Mouse (Mus musculus): ENCODE results near the gene Apold1.
A peak's percentile ranks its signal among the peaks of the same experiment; 100 is the strongest.

The Apold1 gene

DNA sequence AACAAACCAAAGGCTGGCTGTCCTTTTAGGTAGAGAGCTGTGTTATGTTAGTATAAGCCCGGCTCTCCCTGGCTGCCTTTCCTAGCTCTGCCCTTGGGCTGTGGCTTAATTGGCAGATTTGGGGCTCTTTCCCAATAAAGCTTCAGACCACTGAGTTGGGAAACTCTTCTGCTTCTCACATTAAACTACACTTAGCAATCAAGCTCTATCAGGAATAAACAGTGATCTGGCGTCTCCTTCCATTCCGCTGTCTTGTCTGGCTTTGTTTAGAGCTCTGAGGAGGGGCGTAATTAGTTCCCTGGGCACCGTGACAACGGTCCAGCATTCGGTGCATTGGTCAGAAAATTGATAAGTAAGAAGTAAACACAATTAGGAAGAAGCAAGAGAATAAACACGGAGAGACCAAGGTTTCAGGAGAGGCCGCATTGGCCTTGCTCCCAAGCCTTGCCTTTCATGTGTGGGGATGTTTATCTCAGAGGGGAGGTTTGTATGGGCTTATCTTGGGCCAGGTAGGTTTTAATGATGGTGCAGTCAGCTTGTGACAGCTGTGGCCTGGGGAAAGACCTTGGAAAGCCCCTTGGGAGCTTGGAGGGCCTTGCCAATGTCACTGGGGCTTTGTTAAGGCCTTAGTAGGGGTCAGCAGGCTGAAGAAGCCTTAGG, 19.5 kb upstream of the Apold1 start:
- TF ChIP-seq GATA4 (IDR thresholded peaks at IDR 0.05; ENCODE audit: insufficient replicate concordance, low read length) = peak; percentile 51; the same call in 1 of the 2 replicates

DNA sequence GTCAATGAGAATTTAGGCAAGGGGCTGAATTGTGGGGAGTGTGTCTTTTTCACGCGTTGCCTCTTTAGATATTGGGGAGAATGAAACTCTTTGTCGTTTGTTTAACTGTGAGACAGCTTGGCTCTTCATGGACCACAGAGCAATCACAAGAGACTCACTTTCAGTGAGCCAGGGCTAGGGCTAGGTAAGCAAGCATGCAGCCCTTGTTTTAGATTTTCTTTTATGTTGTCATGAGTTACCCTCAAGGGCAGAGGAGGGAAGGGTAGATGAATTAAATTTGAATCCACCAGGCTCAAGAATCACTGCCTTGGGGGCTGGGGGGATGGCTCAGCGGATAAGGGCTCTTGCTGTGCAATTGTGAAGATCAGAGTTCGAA, 19.0 kb upstream of the Apold1 start:
- no peak for TF ChIP-seq GATA4 (IDR thresholded peaks at IDR 0.05; ENCODE audit: insufficient replicate concordance, low read length)

DNA sequence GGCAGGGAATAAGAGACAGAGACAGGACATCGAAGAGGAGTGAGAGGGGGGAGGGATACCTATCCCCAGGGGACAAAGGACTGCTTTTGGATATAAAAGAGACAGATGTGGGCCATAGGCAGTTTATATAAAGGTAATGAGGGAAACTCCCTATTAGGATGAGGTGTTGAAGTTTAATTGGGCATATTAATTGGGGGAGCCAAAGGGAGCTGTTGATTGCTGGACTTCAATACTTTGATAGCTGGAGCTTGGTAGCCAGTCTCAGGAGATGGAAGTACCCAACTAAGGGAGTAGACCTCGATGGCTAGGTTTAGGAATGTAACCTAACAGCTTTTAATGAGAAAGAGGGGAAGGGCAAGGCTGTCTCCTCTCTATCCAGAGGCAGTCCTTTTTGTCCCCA, 17.6 kb upstream of the Apold1 start:
- no peak for TF ChIP-seq GATA4 (IDR thresholded peaks at IDR 0.05; ENCODE audit: insufficient replicate concordance, low read length)

DNA sequence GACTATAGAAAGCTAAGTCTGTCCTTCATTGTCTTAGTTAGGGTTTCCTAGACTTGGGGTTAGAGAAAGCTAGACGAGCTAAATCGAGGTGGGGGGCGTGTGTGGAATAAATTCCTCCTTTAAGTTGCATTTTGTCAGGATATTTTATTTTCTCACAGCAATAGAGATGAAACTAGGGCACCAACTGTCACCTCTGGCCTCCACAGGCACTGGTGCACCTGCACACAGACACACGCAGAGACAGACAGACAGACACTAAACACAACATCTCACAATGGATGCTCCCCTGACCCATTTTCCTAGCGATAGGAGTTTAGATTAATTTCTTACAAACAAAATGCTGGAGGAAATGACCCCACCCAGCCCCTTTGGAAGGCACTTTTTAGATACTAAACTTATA, 14.8 kb upstream of the Apold1 start:
- no peak for TF ChIP-seq GATA4 (IDR thresholded peaks at IDR 0.05; ENCODE audit: insufficient replicate concordance, low read length)

DNA sequence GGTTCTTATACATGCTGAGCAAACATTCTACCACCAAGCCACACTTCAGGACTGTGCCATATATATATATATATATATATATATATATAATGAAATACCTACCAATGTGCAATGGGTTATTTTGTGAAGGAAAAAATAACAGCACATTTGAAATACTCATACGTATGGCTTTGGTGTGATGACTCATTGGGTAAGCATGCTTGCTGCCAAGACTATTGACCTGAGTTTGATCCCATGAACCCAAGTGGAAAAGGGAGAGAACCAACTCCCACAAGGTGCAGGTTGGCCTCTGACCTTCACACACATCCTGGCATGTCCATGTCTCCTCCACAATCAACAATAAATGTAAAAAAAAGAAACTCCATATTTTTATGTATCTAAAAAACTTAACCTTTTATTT, 13.2 kb upstream of the Apold1 start:
- no peak for TF ChIP-seq GATA4 (IDR thresholded peaks at IDR 0.05; ENCODE audit: insufficient replicate concordance, low read length)

DNA sequence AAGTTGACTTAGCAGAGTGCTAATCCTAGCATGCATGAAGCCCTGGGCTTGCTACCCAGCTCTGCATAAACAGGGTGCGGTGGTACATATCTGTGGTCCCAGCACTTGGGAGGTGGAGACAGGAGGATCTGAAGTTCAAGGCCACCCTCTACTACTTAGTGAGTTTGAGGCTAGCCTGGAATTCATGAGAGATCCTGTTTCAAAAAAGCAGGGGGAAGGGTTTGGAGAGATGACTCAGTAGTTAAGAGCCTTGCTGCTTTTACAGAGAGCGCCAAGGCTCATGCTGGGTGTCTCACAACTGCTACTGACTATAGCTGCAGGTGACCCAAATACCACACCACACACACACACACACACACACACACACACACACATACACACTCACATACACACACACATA, 12.0 kb upstream of the Apold1 start:
- no peak for TF ChIP-seq GATA4 (IDR thresholded peaks at IDR 0.05; ENCODE audit: insufficient replicate concordance, low read length)

DNA sequence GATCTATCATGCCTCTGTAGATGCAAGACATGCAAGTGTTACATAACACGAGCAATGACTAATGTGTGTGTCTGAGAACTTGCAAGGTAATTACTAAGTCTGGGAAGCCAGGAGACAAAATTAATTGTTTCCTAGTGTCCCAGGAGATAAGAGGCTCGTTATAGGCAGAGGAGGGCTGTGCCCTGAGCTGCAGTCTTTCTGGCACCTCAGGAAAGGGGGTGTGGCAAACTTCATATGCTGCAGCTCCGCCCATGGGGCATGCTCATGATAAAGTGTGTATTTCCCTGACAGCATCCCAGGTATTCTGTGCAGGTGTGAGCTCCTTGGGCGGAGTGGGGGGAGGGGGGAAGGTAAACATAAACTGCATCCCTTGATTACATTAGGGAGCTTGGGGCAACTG, 9.4 kb upstream of the Apold1 start:
- no peak for TF ChIP-seq GATA4 (IDR thresholded peaks at IDR 0.05; ENCODE audit: insufficient replicate concordance, low read length)

DNA sequence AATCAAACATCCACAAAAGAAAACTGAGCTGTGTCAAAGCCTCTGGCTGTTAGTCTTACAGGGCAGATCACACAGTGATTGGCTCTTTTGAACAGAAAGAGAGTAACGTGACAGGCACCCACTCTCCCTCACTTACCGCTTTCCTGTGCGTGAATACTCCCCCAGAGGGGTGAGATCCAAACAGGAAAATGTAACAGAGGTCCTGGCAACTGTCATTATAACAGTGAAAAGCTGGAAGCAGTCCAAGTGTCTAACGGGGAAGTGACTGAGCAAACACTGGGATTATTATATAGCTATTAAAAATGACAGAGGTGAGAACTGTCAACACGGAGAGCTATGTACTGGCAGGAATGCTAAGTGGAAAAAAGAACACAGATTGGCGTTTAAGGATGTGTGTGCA, 4.9 kb upstream of the Apold1 start:
- TF ChIP-seq GATA4 (IDR thresholded peaks at IDR 0.05; ENCODE audit: insufficient replicate concordance, low read length) = no peak

DNA sequence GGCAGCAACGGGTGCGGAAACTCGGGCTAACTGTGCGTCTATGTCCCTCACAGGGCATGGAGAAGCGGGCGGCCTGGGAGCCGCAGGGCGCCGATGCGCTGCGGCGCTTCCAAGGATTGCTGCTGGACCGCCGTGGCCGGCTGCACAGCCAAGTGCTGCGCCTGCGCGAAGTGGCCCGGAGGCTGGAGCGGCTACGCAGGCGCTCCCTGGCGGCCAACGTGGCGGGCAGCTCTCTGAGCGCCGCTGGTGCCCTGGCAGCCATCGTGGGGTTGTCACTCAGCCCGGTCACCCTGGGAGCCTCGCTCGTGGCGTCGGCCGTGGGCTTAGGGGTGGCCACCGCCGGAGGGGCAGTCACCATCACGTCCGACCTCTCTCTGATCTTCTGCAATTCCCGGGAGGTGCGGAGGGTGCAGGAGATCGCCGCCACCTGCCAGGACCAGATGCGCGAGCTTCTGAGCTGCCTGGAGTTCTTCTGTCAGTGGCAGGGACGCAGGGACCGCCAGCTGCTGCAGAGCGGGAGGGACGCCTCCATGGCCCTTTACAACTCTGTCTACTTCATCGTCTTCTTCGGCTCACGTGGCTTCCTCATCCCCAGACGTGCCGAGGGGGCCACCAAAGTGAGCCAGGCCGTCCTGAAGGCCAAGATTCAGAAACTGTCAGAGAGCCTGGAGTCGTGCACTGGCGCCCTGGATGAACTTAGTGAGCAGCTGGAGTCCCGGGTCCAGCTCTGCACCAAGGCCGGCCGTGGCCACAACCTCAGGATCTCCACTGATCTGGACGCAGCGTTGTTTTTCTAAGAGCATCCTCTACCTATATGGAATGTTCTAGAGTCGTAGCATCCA, 2.2 kb downstream of the Apold1 start:
- peak; percentile 21; the same call in 1 of the 2 replicates for TF ChIP-seq GATA4 (IDR thresholded peaks at IDR 0.05; ENCODE audit: insufficient replicate concordance, low read length)

DNA sequence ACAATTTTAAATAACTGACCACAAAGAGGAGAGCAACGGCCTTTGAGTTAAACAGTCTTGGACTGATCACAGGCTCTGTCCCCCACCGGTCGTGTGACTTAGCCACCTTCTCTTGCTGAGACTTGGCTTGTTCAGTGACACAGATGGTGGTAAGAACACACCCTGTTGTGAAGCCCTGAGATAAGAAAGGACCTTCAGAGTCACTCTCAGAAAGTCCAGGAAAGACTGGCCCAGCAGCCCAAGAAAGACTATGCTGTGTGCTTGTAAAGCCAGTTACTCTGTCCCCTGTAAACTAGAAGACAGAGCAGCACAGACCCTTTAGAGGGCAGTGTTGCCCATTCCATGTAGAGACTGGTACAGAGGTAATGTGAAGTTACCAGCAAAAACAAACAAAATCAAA, 3.2 kb downstream of the Apold1 start:
- TF ChIP-seq GATA4 (IDR thresholded peaks at IDR 0.05; ENCODE audit: insufficient replicate concordance, low read length) = no peak

DNA sequence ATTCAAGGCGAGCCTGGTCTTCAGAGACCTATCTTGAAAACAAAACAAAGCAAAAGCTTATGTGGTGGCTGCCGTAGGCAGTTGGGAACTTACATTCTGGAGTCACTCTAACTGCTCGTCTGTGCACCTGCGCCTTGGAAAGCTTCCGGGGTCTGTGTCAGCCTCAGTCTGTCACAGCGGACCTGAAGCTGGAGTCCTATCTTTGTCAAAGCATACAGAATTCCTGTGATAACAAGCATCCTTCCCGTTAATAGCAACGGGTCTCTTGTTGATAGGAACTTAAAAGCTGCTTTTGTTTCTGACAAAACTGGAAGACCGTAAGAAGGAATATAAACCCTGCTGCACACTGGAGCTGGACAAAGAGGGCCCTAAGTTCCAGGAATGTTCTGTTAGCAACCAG, 6.9 kb downstream of the Apold1 start:
- no peak for TF ChIP-seq GATA4 (IDR thresholded peaks at IDR 0.05; ENCODE audit: insufficient replicate concordance, low read length)

DNA sequence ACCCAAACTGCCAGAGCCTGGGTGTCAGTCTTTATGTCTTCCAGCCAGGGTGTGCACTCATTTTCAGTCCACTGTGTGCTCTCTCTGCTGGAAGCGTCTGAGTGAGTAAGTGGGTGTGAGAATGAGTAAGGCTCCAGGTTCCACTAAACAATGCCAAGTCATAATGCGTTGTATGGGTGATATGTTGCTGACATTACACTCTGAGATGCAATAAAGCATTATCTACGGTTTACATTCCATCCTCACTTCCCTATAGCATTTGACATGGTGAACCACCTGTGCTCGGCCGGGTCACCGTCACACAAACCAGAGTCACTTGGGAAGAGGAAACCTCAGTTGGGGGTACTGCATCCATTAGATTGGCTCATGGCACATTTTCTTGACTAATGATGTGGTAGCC, 9.2 kb downstream of the Apold1 start:
- TF ChIP-seq GATA4 (IDR thresholded peaks at IDR 0.05; ENCODE audit: insufficient replicate concordance, low read length) = no peak

DNA sequence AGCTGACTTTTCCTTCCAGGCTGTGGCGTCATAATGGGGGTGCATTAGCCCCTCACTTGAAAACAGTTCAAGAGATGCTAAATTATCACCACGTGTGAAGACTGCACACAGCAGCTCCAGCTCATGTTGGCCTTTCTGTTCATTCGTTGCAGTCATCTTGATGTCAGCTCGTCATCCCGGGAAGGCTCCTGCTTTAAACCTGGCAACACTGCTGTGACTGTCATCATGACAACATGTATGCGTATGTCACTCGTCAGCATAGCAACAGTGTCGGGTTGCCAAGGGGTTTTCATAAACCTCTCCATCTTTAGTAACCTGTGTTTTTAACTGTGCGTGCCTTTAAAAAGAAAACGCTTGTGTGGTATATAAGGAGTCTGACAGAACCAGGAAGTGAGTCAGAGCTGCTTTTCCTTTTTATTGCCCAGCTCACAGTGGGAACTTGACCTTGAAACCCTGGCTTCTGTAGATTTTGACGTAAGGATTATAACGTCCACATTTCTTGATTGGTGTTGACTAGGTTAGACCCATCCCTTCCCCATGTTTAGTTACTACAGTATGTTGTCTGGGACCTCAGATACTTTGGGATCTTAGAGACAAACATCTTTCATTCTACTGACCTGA, 12.6 kb downstream of the Apold1 start:
- no peak for TF ChIP-seq GATA4 (IDR thresholded peaks at IDR 0.05; ENCODE audit: insufficient replicate concordance, low read length)

DNA sequence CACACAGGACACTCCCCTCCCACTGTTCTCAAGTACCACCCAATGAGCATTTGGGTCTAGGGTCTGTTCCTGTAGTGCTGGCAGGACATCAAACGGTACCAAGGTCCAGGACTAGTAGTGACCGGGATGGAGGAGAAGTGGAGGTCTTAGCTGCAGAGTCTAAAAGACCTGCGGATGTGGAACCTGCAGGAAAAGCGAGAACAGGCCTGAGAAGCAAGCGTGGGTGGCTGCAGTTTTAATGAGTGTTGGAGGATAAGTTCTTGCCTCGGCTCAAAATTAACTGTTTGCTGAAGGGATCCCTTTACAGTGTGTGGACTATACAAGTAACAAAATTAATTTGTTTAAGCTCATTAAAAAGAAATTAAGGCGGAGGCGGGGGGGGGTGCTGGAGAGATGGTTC, 13.5 kb downstream of the Apold1 start:
- no peak for TF ChIP-seq GATA4 (IDR thresholded peaks at IDR 0.05; ENCODE audit: insufficient replicate concordance, low read length)

DNA sequence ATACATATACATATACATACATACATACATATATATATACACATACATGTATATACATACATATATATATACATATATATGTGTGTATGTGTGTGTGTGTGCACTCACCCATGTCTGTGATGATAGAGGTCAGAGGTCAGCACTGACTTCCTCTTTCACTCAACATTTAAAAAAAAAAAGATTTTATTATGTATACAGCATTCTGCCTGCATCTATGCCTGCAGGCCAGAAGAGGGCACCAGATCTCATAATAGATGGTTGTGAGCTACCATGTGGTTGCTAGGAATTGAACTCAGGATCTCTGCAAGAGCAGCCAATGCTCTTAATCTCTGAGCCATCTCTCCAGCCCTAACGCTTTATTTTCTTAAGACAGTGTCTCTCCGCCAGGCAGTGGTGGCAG, 15.4 kb downstream of the Apold1 start:
- no peak for TF ChIP-seq GATA4 (IDR thresholded peaks at IDR 0.05; ENCODE audit: insufficient replicate concordance, low read length)

DNA sequence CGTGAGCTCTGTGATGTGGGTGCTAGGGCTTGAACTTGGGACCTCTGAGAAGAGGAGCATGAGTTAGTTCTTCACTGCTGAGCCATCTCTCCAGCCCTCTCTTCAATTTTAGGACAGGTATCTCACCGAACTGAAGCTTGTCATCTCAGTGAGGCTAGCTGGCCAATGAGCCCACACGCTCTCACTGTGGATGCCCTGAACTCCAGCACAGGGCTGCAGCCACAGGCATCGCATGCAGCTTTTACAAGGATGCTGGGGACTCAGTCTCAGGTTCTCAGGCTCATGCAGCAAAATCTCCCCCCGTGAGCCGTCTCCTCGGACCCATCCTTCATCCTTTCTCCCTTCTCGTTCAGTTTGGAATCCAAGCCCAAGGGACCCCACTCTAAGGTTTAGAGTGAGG, 16.6 kb downstream of the Apold1 start:
- TF ChIP-seq GATA4 (IDR thresholded peaks at IDR 0.05; ENCODE audit: insufficient replicate concordance, low read length) = no peak

Measured in liver, adult (tissue).